Mouse (Mus musculus) kidney, adult 2 months (tissue): Measurements from ENCODE around the gene Usp35.

Experiments used
- CTCF ChIP-seq: fragments of 200-500 bp; conservative IDR thresholded peaks from 2 replicates; pipeline ENCODE4 v1.5.1; 2011; ENCODE audit warnings: low read depth, mild to moderate bottlenecking, control low read depth, low read length, moderate library complexity, mixed read lengths; ENCODE audit not compliant: insufficient read depth, insufficient read length
- POLR2A ChIP-seq: fragments of 200-500 bp; IDR thresholded peaks from one replicate; pipeline ENCODE4 v1.6.1; 2011; ENCODE audit warnings: low read depth, low read length, control low read depth

DNA sequence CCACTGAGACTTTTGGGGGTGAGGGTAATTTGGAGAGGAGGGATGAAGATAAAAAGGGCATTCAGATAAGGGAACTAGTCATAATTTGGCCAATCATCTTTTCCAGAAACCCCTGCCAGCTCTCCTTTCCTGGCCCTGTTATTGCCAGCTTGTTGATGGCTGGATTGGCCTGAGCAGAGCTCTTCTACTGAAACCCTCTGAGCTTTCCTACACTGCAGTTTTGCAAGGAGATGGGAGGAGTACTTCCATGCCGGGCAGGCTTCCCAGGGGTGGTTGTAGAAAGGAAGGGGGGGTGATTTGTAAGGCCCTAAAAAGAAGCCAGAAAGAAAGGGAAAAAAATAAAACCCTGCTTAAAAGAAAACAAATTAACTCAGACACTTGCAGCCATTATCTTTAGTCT is 69.3 kb downstream of the Usp35 start:
- no peak for TF ChIP-seq POLR2A
- TF ChIP-seq CTCF: no peak
